Mouse (Mus musculus): ENCODE results near the gene Tnrc6c. TPM values are rescaled to one million over a fixed set of nuclear protein-coding genes. Genes with fewer than 3 reads are reported as not detected.
A peak's percentile ranks its signal among the peaks of the same experiment; 100 is the strongest.

Tnrc6c gene
- polyA plus RNA-seq, 1 experiment from 2014 or later = 8.7 TPM

GRCm38 (mm10) chr11:117663810-117664139 lies 9.7 kb downstream of the Tnrc6c start:
- Histone ChIP-seq H3K4me3 (ENCODE audit: control insufficient read depth in 1 of 2, insufficient read depth in 1 of 2, low read depth in 1 of 2, low read length in 2 of 2) (no peak overlapping the region), H3K27ac (replicated peaks in 1 of 2; ENCODE audit: control insufficient read depth in 1 of 2, insufficient read depth in 1 of 2, low read depth in 2 of 2, low read length in 2 of 2) (no peak overlapping the region), H3K9ac (ENCODE audit: low read length) (no peak overlapping the region), H3K4me2 (ENCODE audit: low read length) (no peak overlapping the region), H3K9me3 (ENCODE audit: control insufficient read depth, low read length) (no peaks in the 10 kb centered on the region), H3K27me3 (ENCODE audit: control insufficient read depth, insufficient read depth, low read length) (no peaks in the 10 kb centered on the region), H3K4me1 (ENCODE audit: control insufficient read depth in 2 of 2, insufficient read depth in 2 of 2, low read length in 2 of 2) (peaks cover 9 to 38% of the 10 kb centered on the region in 2 experiments), H3K36me3 (ENCODE audit: control insufficient read depth, insufficient read depth, low read length) (no peaks in the 10 kb centered on the region)
- ATAC-seq (ENCODE audit: insufficient number of reproducible peaks, insufficient read depth, low FRiP score, low read depth) = no peak

DNA sequence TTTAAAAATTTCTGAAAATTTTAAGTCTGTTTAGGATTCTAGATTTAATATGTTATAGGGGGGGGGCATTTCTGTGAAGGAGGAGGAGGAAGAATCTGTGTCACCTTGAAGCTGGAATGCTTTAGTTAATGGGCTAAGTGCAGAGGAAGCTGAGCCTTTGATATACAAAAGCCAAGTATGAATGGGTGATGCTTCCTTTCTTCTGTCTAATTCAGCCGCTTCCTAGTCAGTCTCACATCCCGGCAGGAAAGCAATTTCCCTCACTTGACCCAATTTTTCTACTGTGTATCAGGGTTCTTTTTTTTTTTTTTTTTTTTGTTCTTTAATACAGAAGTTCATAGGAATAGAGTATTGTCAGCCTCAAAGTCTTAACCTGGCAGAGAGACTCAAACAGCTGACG lies 11.1 kb downstream of the Tnrc6c start:
- Histone ChIP-seq H3K4me1 (ENCODE audit: control insufficient read depth in 2 of 2, insufficient read depth in 2 of 2, low read length in 2 of 2) (peaks cover 8 to 38% of the 10 kb centered on the region in 2 experiments), H3K27me3 (ENCODE audit: control insufficient read depth, insufficient read depth, low read length) (no peaks in the 10 kb centered on the region), H3K9me3 (ENCODE audit: control insufficient read depth, low read length) (no peaks in the 10 kb centered on the region), H3K36me3 (ENCODE audit: control insufficient read depth, insufficient read depth, low read length) (no peaks in the 10 kb centered on the region), H3K9ac (ENCODE audit: low read length) (no peak overlapping the region), H3K4me2 (ENCODE audit: low read length) (no peak overlapping the region), H3K4me3 (ENCODE audit: control insufficient read depth in 1 of 2, insufficient read depth in 1 of 2, low read depth in 1 of 2, low read length in 2 of 2) (no peak overlapping the region), H3K27ac (replicated peaks in 1 of 2; ENCODE audit: control insufficient read depth in 1 of 2, insufficient read depth in 1 of 2, low read depth in 2 of 2, low read length in 2 of 2) (no peak overlapping the region)
- ATAC-seq (ENCODE audit: insufficient number of reproducible peaks, insufficient read depth, low FRiP score, low read depth) = no peak
- WGBS = 60% methylated on average over 3 of the region's 3 CpGs

- no peak for ATAC-seq (ENCODE audit: insufficient number of reproducible peaks, insufficient read depth, low FRiP score, low read depth)
- Histone ChIP-seq H3K4me3 (ENCODE audit: control insufficient read depth in 1 of 2, insufficient read depth in 1 of 2, low read depth in 1 of 2, low read length in 2 of 2) (no peak overlapping the region), H3K27ac (replicated peaks in 1 of 2; ENCODE audit: control insufficient read depth in 1 of 2, insufficient read depth in 1 of 2, low read depth in 2 of 2, low read length in 2 of 2) (no peak overlapping the region), H3K36me3 (ENCODE audit: control insufficient read depth, insufficient read depth, low read length) (no peaks in the 10 kb centered on the region), H3K4me1 (ENCODE audit: control insufficient read depth in 2 of 2, insufficient read depth in 2 of 2, low read length in 2 of 2) (peaks cover 8 to 36% of the 10 kb centered on the region in 2 experiments), H3K4me2 (ENCODE audit: low read length) (no peak overlapping the region), H3K27me3 (ENCODE audit: control insufficient read depth, insufficient read depth, low read length) (no peaks in the 10 kb centered on the region), H3K9ac (ENCODE audit: low read length) (no peak overlapping the region), H3K9me3 (ENCODE audit: control insufficient read depth, low read length) (no peaks in the 10 kb centered on the region)
These were observed 12.5 kb downstream of the Tnrc6c start for GRCm38 (mm10) chr11:117666563-117666962.

DNA sequence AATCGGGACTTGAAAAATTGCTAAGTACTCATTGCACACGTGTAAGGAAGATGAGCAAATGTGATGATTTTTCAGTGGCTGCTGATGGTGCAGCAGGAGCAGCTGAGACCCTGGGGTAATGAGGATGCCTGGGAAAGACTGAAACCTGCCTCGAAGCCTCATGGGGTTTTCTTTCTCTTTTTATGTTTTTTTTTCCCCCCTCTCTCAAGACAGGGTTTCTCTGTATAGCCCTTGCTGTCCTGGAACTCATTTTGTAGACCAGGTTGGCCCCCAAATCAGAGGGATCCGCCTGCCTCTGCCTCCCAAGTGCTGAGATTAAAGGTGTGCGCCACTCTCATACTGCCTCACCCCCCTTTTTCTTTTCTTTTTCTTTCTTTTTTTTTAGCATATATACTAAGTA lies 13.1 kb downstream of the Tnrc6c start:
- Histone ChIP-seq H3K27ac (replicated peaks in 1 of 2; ENCODE audit: control insufficient read depth in 1 of 2, insufficient read depth in 1 of 2, low read depth in 2 of 2, low read length in 2 of 2) (no peak overlapping the region), H3K4me2 (ENCODE audit: low read length) (no peak overlapping the region), H3K9ac (ENCODE audit: low read length) (no peak overlapping the region), H3K27me3 (ENCODE audit: control insufficient read depth, insufficient read depth, low read length) (no peaks in the 10 kb centered on the region), H3K4me3 (ENCODE audit: control insufficient read depth in 1 of 2, insufficient read depth in 1 of 2, low read depth in 1 of 2, low read length in 2 of 2) (no peak overlapping the region), H3K4me1 (ENCODE audit: control insufficient read depth in 2 of 2, insufficient read depth in 2 of 2, low read length in 2 of 2) (peaks cover 5 to 32% of the 10 kb centered on the region in 2 experiments), H3K36me3 (ENCODE audit: control insufficient read depth, insufficient read depth, low read length) (no peaks in the 10 kb centered on the region), H3K9me3 (ENCODE audit: control insufficient read depth, low read length) (no peaks in the 10 kb centered on the region)
- 91% methylated on average over 5 of the region's 5 CpGs for WGBS
- ATAC-seq (ENCODE audit: insufficient number of reproducible peaks, insufficient read depth, low FRiP score, low read depth) = no peak

GRCm38 (mm10) chr11:117667825-117668224 lies 13.7 kb downstream of the Tnrc6c start:
- no peak for ATAC-seq (ENCODE audit: insufficient number of reproducible peaks, insufficient read depth, low FRiP score, low read depth)
- Histone ChIP-seq H3K27ac (replicated peaks in 1 of 2; ENCODE audit: control insufficient read depth in 1 of 2, insufficient read depth in 1 of 2, low read depth in 2 of 2, low read length in 2 of 2) (no peak overlapping the region), H3K9ac (ENCODE audit: low read length) (no peak overlapping the region), H3K36me3 (ENCODE audit: control insufficient read depth, insufficient read depth, low read length) (no peaks in the 10 kb centered on the region), H3K4me3 (ENCODE audit: control insufficient read depth in 1 of 2, insufficient read depth in 1 of 2, low read depth in 1 of 2, low read length in 2 of 2) (no peak overlapping the region), H3K4me2 (ENCODE audit: low read length) (no peak overlapping the region), H3K27me3 (ENCODE audit: control insufficient read depth, insufficient read depth, low read length) (no peaks in the 10 kb centered on the region), H3K4me1 (ENCODE audit: control insufficient read depth in 2 of 2, insufficient read depth in 2 of 2, low read length in 2 of 2) (peaks cover 5 to 32% of the 10 kb centered on the region in 2 experiments), H3K9me3 (ENCODE audit: control insufficient read depth, low read length) (no peaks in the 10 kb centered on the region)
- WGBS = 19% methylated on average over 5 of the region's 5 CpGs

- H3K36me3 ChIP-seq (ENCODE audit: control insufficient read depth, insufficient read depth, low read length) = no peaks in the 10 kb centered on the region
- 93% methylated on average over 5 of the region's 5 CpGs for WGBS
- ATAC-seq (ENCODE audit: insufficient number of reproducible peaks, insufficient read depth, low FRiP score, low read depth) = no peak
- no peak overlapping the region for H3K4me3 ChIP-seq (ENCODE audit: control insufficient read depth in 1 of 2, insufficient read depth in 1 of 2, low read depth in 1 of 2, low read length in 2 of 2)
- H3K27me3 ChIP-seq (ENCODE audit: control insufficient read depth, insufficient read depth, low read length) = no peaks in the 10 kb centered on the region
- H3K27ac ChIP-seq (replicated peaks in 1 of 2; ENCODE audit: control insufficient read depth in 1 of 2, insufficient read depth in 1 of 2, low read depth in 2 of 2, low read length in 2 of 2) = no peak overlapping the region
- peaks cover 5 to 30% of the 10 kb centered on the region in 2 experiments for H3K4me1 ChIP-seq (ENCODE audit: control insufficient read depth in 2 of 2, insufficient read depth in 2 of 2, low read length in 2 of 2)
- no peak overlapping the region for H3K4me2 ChIP-seq (ENCODE audit: low read length)
- H3K9ac ChIP-seq (ENCODE audit: low read length) = no peak overlapping the region
- no peaks in the 10 kb centered on the region for H3K9me3 ChIP-seq (ENCODE audit: control insufficient read depth, low read length)
These were observed 17.5 kb downstream of the Tnrc6c start for GRCm38 (mm10) chr11:117671626-117672025.

DNA sequence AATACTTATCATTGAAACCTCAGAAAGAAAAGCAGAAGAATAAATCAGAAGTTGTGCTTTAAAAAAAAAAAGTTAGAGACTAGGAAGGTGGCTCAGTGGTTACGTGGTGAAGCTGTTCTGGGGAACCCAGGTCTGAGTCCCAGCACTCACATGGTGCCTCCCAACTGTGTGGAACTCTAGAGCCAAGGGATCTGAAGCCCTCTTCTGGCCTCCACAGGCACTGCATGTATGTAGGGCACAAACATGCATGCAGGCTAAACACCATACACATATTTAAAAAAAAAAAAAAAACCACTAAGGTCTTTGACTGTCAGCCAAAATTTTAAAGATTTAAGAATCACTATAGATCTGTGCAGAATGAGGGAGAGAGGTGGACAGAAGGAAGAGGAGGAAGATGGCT lies 20.4 kb downstream of the Tnrc6c start:
- Histone ChIP-seq H3K4me2 (ENCODE audit: low read length) (no peak overlapping the region), H3K27ac (replicated peaks in 1 of 2; ENCODE audit: control insufficient read depth in 1 of 2, insufficient read depth in 1 of 2, low read depth in 2 of 2, low read length in 2 of 2) (no peak overlapping the region), H3K9me3 (ENCODE audit: control insufficient read depth, low read length) (no peaks in the 10 kb centered on the region), H3K36me3 (ENCODE audit: control insufficient read depth, insufficient read depth, low read length) (no peaks in the 10 kb centered on the region), H3K4me1 (ENCODE audit: control insufficient read depth in 2 of 2, insufficient read depth in 2 of 2, low read length in 2 of 2) (peaks cover 0 to 28% of the 10 kb centered on the region in 2 experiments), H3K27me3 (ENCODE audit: control insufficient read depth, insufficient read depth, low read length) (no peaks in the 10 kb centered on the region), H3K4me3 (ENCODE audit: control insufficient read depth in 1 of 2, insufficient read depth in 1 of 2, low read depth in 1 of 2, low read length in 2 of 2) (no peak overlapping the region), H3K9ac (ENCODE audit: low read length) (no peak overlapping the region)
- ATAC-seq (ENCODE audit: insufficient number of reproducible peaks, insufficient read depth, low FRiP score, low read depth) = no peak
- 96% methylated on average over 1 of the region's 1 CpGs for WGBS

DNA sequence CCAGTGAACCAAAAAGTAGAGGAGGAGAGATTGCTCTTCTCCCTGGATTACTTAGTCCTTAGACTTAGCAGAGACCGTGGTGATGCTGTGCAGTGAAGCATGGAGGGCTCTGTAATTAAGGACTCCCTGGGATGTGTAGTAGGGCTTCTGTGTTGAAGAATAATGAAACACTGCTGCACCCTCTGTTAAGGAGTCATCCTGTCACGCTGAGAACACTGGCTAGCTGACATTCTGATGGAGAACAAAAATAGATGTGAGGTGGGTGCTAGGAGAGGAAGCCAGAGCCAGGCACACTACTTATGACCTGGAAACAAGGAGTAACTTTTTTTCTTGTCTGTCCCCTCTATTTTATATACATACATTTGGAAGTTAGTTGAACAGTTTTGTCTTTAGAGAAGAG lies 22.6 kb downstream of the Tnrc6c start:
- H3K27ac ChIP-seq (replicated peaks in 1 of 2; ENCODE audit: control insufficient read depth in 1 of 2, insufficient read depth in 1 of 2, low read depth in 2 of 2, low read length in 2 of 2) = peak overlapping the region; percentile 67 to 73
- no peak overlapping the region for H3K4me3 ChIP-seq (ENCODE audit: control insufficient read depth in 1 of 2, insufficient read depth in 1 of 2, low read depth in 1 of 2, low read length in 2 of 2)
- H3K27me3 ChIP-seq (ENCODE audit: control insufficient read depth, insufficient read depth, low read length) = no peaks in the 10 kb centered on the region
- H3K9me3 ChIP-seq (ENCODE audit: control insufficient read depth, low read length) = no peaks in the 10 kb centered on the region
- WGBS = 28% methylated on average over 2 of the region's 2 CpGs
- H3K4me1 ChIP-seq (ENCODE audit: control insufficient read depth in 2 of 2, insufficient read depth in 2 of 2, low read length in 2 of 2) = peaks cover 0 to 28% of the 10 kb centered on the region in 2 experiments
- H3K9ac ChIP-seq (ENCODE audit: low read length) = peak overlapping the region; percentile 34; the same call in 1 of the 2 replicates
- no peaks in the 10 kb centered on the region for H3K36me3 ChIP-seq (ENCODE audit: control insufficient read depth, insufficient read depth, low read length)
- no peak for ATAC-seq (ENCODE audit: insufficient number of reproducible peaks, insufficient read depth, low FRiP score, low read depth)
- H3K4me2 ChIP-seq (ENCODE audit: low read length) = peak overlapping the region; percentile 50
